Mouse (Mus musculus) retina, postnatal 1 day (tissue): ENCODE measurements at regions not wholly inside any gene's neighbourhood (a gene's known extent, or its start where the extent isn't known, plus 50 kb on each side); places are given as distances from the start of the nearest gene placed in this dataset.
"Not testable (repeated sequence)": the region's sequence is repeated elsewhere in the genome, so short reads cannot be mapped to it uniquely, and the experiment has no call there.

Experiments used
- DNase-seq: peaks from one replicate; pipeline ENCODE4 v3.0.0-alpha.2; 2012

GRCm38 (mm10) chr2:53276435-53276834 is 84.9 kb downstream of the Arl6ip6 start:
- peak; percentile 41 for DNase-seq

- DNase-seq = no peak
These were observed 110.3 kb downstream of the Arl6ip6 start for GRCm38 (mm10) chr2:53301712-53302423.

- DNase-seq = peak; percentile 72
These were observed 139.2 kb downstream of the Arl6ip6 start for GRCm38 (mm10) chr2:53330680-53331079.

- DNase-seq = no peak
These were observed 167.5 kb downstream of the Arl6ip6 start for GRCm38 (mm10) chr2:53359026-53359425.

GRCm38 (mm10) chr2:53382348-53382747 is 190.8 kb downstream of the Arl6ip6 start:
- DNase-seq = peak; percentile 79

GRCm38 (mm10) chr2:53384545-53385176 is 193.1 kb downstream of the Arl6ip6 start:
- peak; percentile 73 for DNase-seq

- DNase-seq = no peak
These were observed 197.1 kb downstream of the Arl6ip6 start for GRCm38 (mm10) chr2:53388652-53389051.

GRCm38 (mm10) chr2:53414471-53414870 is 222.9 kb downstream of the Arl6ip6 start:
- no peak for DNase-seq

- DNase-seq = peak; percentile 77
These were observed 245.7 kb downstream of the Arl6ip6 start for GRCm38 (mm10) chr2:53437046-53437815.

GRCm38 (mm10) chr2:53440301-53440700 is 248.8 kb downstream of the Arl6ip6 start:
- peak; percentile 69 for DNase-seq

GRCm38 (mm10) chr2:53460265-53460664 is 268.7 kb downstream of the Arl6ip6 start:
- DNase-seq = no peak

- no peak for DNase-seq
These were observed 282.9 kb downstream of the Arl6ip6 start for GRCm38 (mm10) chr2:53474455-53474854.

GRCm38 (mm10) chr2:53479051-53479450 is 287.5 kb downstream of the Arl6ip6 start:
- DNase-seq = not testable (repeated sequence)

- DNase-seq = no peak
These were observed 296.8 kb downstream of the Arl6ip6 start for GRCm38 (mm10) chr2:53488301-53488700.

GRCm38 (mm10) chr2:53490805-53491585 is 299.5 kb downstream of the Arl6ip6 start:
- no peak for DNase-seq

- DNase-seq = no peak
These were observed 301.3 kb downstream of the Arl6ip6 start for GRCm38 (mm10) chr2:53492788-53493187.

- peak; percentile 42 for DNase-seq
These were observed 310.2 kb downstream of the Arl6ip6 start for GRCm38 (mm10) chr2:53501657-53502274.

GRCm38 (mm10) chr2:53502275-53502667 is 310.7 kb downstream of the Arl6ip6 start:
- no peak for DNase-seq

GRCm38 (mm10) chr2:53542097-53542496 is 350.6 kb downstream of the Arl6ip6 start:
- DNase-seq = no peak

GRCm38 (mm10) chr2:53574007-53574406 is 382.5 kb downstream of the Arl6ip6 start:
- no peak for DNase-seq

- no peak for DNase-seq
These were observed 414.3 kb downstream of the Arl6ip6 start for GRCm38 (mm10) chr2:53605829-53606228.

GRCm38 (mm10) chr2:53619681-53620080 is 428.2 kb downstream of the Arl6ip6 start:
- no peak for DNase-seq
